Mouse (Mus musculus) liver, embryonic 13.5 days (tissue): ENCODE measurements around the gene Olfr231. TPM values are rescaled to one million over a fixed set of nuclear protein-coding genes. Genes with fewer than 3 reads are reported as not detected.

ENCODE experiments used
- ATAC-seq: fragments of 200-750 bp; cut with Nextera tagmentation; 2 replicates; pipeline ENCODE4 v1.8.0; 2017; ENCODE audit warnings: low read depth, mild to moderate bottlenecking, moderate number of reproducible peaks, moderate library complexity
- DNase-seq: peaks from one replicate; pipeline ENCODE4 v3.0.0; 2022
- H3K27ac ChIP-seq: fragments of 300-500 bp; sonication (generic); 2 replicates; pipeline ENCODE4 v1.5.1; 2015; ENCODE audit warnings: moderate library complexity, mild to moderate bottlenecking, inconsistent platforms
- H3K27me3 ChIP-seq: fragments of 300-500 bp; sonication (generic); 2 replicates; pipeline ENCODE4 v1.6.1; 2015; ENCODE audit warnings: mild to moderate bottlenecking, inconsistent platforms
- H3K36me3 ChIP-seq: fragments of 300-500 bp; sonication (generic); 2 replicates; pipeline ENCODE4 v1.6.1; 2015; ENCODE audit warnings: mild to moderate bottlenecking, inconsistent platforms
- H3K4me1 ChIP-seq: fragments of 300-500 bp; sonication (generic); replicated peaks from 2 replicates; pipeline ENCODE4 v1.6.1; 2015; ENCODE audit warnings: inconsistent platforms
- H3K4me2 ChIP-seq: fragments of 300-500 bp; sonication (generic); 2 replicates; pipeline ENCODE4 v1.6.1; 2015; ENCODE audit warnings: inconsistent platforms, mild to moderate bottlenecking, moderate library complexity
- H3K4me3 ChIP-seq: fragments of 300-500 bp; sonication (generic); replicated peaks from 2 replicates; pipeline ENCODE4 v1.5.1; 2015; ENCODE audit warnings: mild to moderate bottlenecking, inconsistent platforms
- H3K9ac ChIP-seq: fragments of 300-500 bp; sonication (generic); 2 replicates; pipeline ENCODE4 v1.6.1; 2015; ENCODE audit warnings: mild to moderate bottlenecking, inconsistent platforms
- H3K9me3 ChIP-seq: fragments of 300-500 bp; sonication (generic); replicated peaks from 2 replicates; pipeline ENCODE4 v1.6.1; 2016; ENCODE audit warnings: inconsistent platforms
- WGBS: fragments of 180-500 bp; shearing (Covaris S2); methylation state at CpG from one replicate; pipeline ENCODE4 v1.1.7; 2015; ENCODE audit not compliant: insufficient replicate concordance; 5-methylcytosine and 5-hydroxymethylcytosine counted together
- polyA plus RNA-seq: library from polyadenylated mRNA; unstranded; fragments of >200 nt; fragmentation: Nextera tagmentation; extraction: Ambion mirVana; gene quantifications from 2 replicates; pipeline ENCODE4 v1.2.1, GENCODE M21; 2015

Olfr231 gene
- not detected in 2 replicates for polyA plus RNA-seq

DNA sequence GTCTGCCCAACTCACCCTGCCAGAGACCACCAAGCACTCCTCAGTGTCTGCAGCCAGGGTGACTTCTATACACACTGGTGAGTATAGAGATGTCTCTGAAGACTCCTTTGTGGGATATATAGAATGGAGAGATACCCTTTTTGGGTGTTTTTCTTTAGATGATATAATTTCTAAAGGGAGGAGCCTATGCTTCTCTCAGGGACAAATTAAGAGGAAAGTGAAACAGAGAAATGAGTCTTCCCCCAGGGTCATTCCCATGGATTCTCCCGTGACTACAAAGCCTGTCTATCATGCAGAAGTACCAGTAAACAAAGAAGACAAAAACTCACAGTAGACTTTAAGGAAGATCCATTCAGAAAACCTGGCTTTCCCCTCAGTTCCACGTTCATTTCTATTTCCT, at the start of gene Olfr231:
Gene Olfr231 (minus strand): TSS at position 101 of the 400 bp plus-strand sequence.
- Histone ChIP-seq H3K9me3 (no peaks in the 10 kb centered on the region), H3K9ac (no peak within 1 kb of the TSS), H3K4me3 (no peak within 1 kb of the TSS), H3K4me1 (no peaks in the 10 kb centered on the region), H3K36me3 (no peaks in the 10 kb centered on the region), H3K27me3 (no peaks in the 10 kb centered on the region), H3K27ac (no peak within 1 kb of the TSS), H3K4me2 (no peak within 1 kb of the TSS)
- ATAC-seq (no peak), DNase-seq (no peak)
- 35% methylated on average over 2 of the region's 2 CpGs for WGBS

GRCm38 (mm10) chr1:174169024-174169423, 48.1 kb upstream of the Olfr231 start:
- Histone ChIP-seq H3K4me2 (no peak overlapping the region), H3K36me3 (peaks cover under 1% of the 10 kb centered on the region), H3K4me3 (no peak overlapping the region), H3K27ac (peak overlapping the region; percentile 65), H3K9me3 (no peaks in the 10 kb centered on the region), H3K9ac (no peak overlapping the region), H3K4me1 (peaks cover 28% of the 10 kb centered on the region), H3K27me3 (no peaks in the 10 kb centered on the region)
- no peak for ATAC-seq
- no peak for DNase-seq

DNA sequence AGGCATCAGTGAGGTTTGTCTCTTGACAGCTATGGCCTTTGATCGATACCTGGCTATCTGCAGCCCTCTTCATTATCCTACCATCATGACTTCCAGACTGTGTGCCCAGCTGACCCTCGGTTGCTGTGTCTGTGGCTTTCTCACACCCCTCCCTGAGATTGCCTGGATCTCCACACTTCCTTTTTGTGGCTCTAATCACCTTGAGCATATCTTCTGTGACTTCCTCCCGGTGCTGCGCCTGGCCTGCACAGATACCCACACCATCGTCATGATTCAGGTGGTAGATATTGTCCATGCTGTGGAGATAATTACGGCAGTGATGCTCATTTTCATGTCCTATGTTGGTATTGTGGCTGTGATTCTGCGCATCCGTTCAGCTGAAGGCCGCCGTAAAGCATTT, 38.1 kb upstream of the Olfr231 start:
- ATAC-seq, result peak; percentile 69

GRCm38 (mm10) chr1:174158512-174158911, 37.5 kb upstream of the Olfr231 start:
- Histone ChIP-seq H3K4me2 (no peak overlapping the region), H3K4me3 (no peak overlapping the region), H3K9ac (no peak overlapping the region), H3K9me3 (no peaks in the 10 kb centered on the region), H3K4me1 (peaks cover 8% of the 10 kb centered on the region), H3K36me3 (no peaks in the 10 kb centered on the region), H3K27me3 (no peaks in the 10 kb centered on the region), H3K27ac (no peak overlapping the region)
- WGBS, result 47% methylated on average over 1 of the region's 1 CpGs
- DNase-seq (no peak), ATAC-seq (no peak)

More for the DNA sequence above, 38.1 kb upstream of the Olfr231 start:
- Histone ChIP-seq H3K4me2 (no peak overlapping the region), H3K36me3 (no peaks in the 10 kb centered on the region), H3K9me3 (no peaks in the 10 kb centered on the region), H3K27ac (no peak overlapping the region), H3K9ac (no peak overlapping the region), H3K4me3 (no peak overlapping the region), H3K4me1 (peaks cover 8% of the 10 kb centered on the region), H3K27me3 (no peaks in the 10 kb centered on the region)
- 42% methylated on average over 10 of the region's 10 CpGs for WGBS
- no peak for DNase-seq

GRCm38 (mm10) chr1:174157622-174158021, 36.7 kb upstream of the Olfr231 start:
- no peaks in the 10 kb centered on the region for H3K9me3 ChIP-seq
- peaks cover 8% of the 10 kb centered on the region for H3K4me1 ChIP-seq
- peak; percentile 61 for ATAC-seq
- H3K36me3 ChIP-seq, result no peaks in the 10 kb centered on the region
- H3K27ac ChIP-seq, result no peak overlapping the region
- WGBS, result 38% methylated on average over 3 of the region's 3 CpGs
- no peaks in the 10 kb centered on the region for H3K27me3 ChIP-seq
- no peak for DNase-seq
- H3K4me2 ChIP-seq, result no peak overlapping the region
- H3K4me3 ChIP-seq, result no peak overlapping the region
- no peak overlapping the region for H3K9ac ChIP-seq

- Histone ChIP-seq H3K36me3 (no peaks in the 10 kb centered on the region), H3K4me2 (no peak within 1 kb of the TSS), H3K9me3 (no peaks in the 10 kb centered on the region), H3K4me1 (peaks cover 8% of the 10 kb centered on the region), H3K9ac (no peak within 1 kb of the TSS), H3K27ac (no peak within 1 kb of the TSS), H3K4me3 (no peak within 1 kb of the TSS), H3K27me3 (no peaks in the 10 kb centered on the region)
- 59% methylated on average over 1 of the region's 1 CpGs for WGBS
- DNase-seq (no peak), ATAC-seq (no peak)
These were observed 34.4 kb upstream of the Olfr231 start, which contains the start of gene Olfr420 for GRCm38 (mm10) chr1:174155333-174155732. Gene Olfr420, plus strand, starts transcription at chr1:174155633.

GRCm38 (mm10) chr1:174149289-174149688, 28.3 kb upstream of the Olfr231 start:
- no peak overlapping the region for H3K27ac ChIP-seq
- H3K9me3 ChIP-seq, result no peaks in the 10 kb centered on the region
- no peak overlapping the region for H3K4me3 ChIP-seq
- no peaks in the 10 kb centered on the region for H3K4me1 ChIP-seq
- H3K36me3 ChIP-seq, result no peaks in the 10 kb centered on the region
- no peak overlapping the region for H3K9ac ChIP-seq
- ATAC-seq (no peak), DNase-seq (no peak)
- H3K4me2 ChIP-seq, result no peak overlapping the region
- WGBS, result 75% methylated on average over 2 of the region's 2 CpGs
- no peaks in the 10 kb centered on the region for H3K27me3 ChIP-seq

GRCm38 (mm10) chr1:174146696-174147095, 25.7 kb upstream of the Olfr231 start:
- H3K27me3 ChIP-seq, result no peaks in the 10 kb centered on the region
- no peak overlapping the region for H3K4me2 ChIP-seq
- no peak overlapping the region for H3K9ac ChIP-seq
- WGBS, result 93% methylated on average over 1 of the region's 1 CpGs
- DNase-seq (no peak), ATAC-seq (no peak)
- H3K4me3 ChIP-seq, result no peak overlapping the region
- no peak overlapping the region for H3K27ac ChIP-seq
- H3K4me1 ChIP-seq, result no peaks in the 10 kb centered on the region
- H3K9me3 ChIP-seq, result no peaks in the 10 kb centered on the region
- H3K36me3 ChIP-seq, result no peaks in the 10 kb centered on the region

GRCm38 (mm10) chr1:174141384-174141783, 20.4 kb upstream of the Olfr231 start:
- no peaks in the 10 kb centered on the region for H3K27me3 ChIP-seq
- ATAC-seq (no peak), DNase-seq (no peak)
- no peak overlapping the region for H3K4me3 ChIP-seq
- H3K4me2 ChIP-seq, result no peak overlapping the region
- H3K9me3 ChIP-seq, result no peaks in the 10 kb centered on the region
- no peak overlapping the region for H3K9ac ChIP-seq
- H3K4me1 ChIP-seq, result no peaks in the 10 kb centered on the region
- no peak overlapping the region for H3K27ac ChIP-seq
- 30% methylated on average over 2 of the region's 2 CpGs for WGBS
- H3K36me3 ChIP-seq, result no peaks in the 10 kb centered on the region

- Histone ChIP-seq H3K27me3 (no peaks in the 10 kb centered on the region), H3K9me3 (no peaks in the 10 kb centered on the region), H3K27ac (no peak overlapping the region), H3K4me2 (no peak overlapping the region), H3K4me1 (no peaks in the 10 kb centered on the region), H3K4me3 (no peak overlapping the region), H3K36me3 (no peaks in the 10 kb centered on the region), H3K9ac (no peak overlapping the region)
- DNase-seq (no peak), ATAC-seq (no peak)
- WGBS, result 57% methylated on average over 3 of the region's 3 CpGs
These were observed 11.0 kb upstream of the Olfr231 start for GRCm38 (mm10) chr1:174131999-174132398.

GRCm38 (mm10) chr1:174131217-174131616, 10.3 kb upstream of the Olfr231 start, which contains the start of gene Olfr424:
Gene Olfr424, plus strand, starts transcription at chr1:174131517.
- DNase-seq (no peak), ATAC-seq (no peak)
- Histone ChIP-seq H3K9ac (no peak within 1 kb of the TSS), H3K9me3 (no peaks in the 10 kb centered on the region), H3K27ac (no peak within 1 kb of the TSS), H3K4me3 (no peak within 1 kb of the TSS), H3K4me2 (no peak within 1 kb of the TSS), H3K4me1 (no peaks in the 10 kb centered on the region), H3K27me3 (no peaks in the 10 kb centered on the region), H3K36me3 (no peaks in the 10 kb centered on the region)
- 65% methylated on average over 3 of the region's 3 CpGs for WGBS

- H3K4me1 ChIP-seq, result no peaks in the 10 kb centered on the region
- DNase-seq (no peak), ATAC-seq (no peak)
These were observed 17.2 kb downstream of the Olfr231 start for GRCm38 (mm10) chr1:174103735-174104134.

More at GRCm38 (mm10) chr1:174103735-174104134, 17.2 kb downstream of the Olfr231 start:
- 49% methylated on average over 2 of the region's 2 CpGs for WGBS
- Histone ChIP-seq H3K36me3 (no peaks in the 10 kb centered on the region), H3K27me3 (no peaks in the 10 kb centered on the region), H3K27ac (no peak overlapping the region), H3K9me3 (no peaks in the 10 kb centered on the region), H3K4me3 (no peak overlapping the region), H3K4me2 (no peak overlapping the region), H3K9ac (no peak overlapping the region)
